Mouse (Mus musculus) left cerebral cortex, postnatal 25 days (tissue): ENCODE data around the gene Hoxa13. TPM values are rescaled to one million over a fixed set of nuclear protein-coding genes. Genes with fewer than 3 reads are reported as not detected.

ENCODE experiments used
- DNase-seq, 2 experiments: peaks; one replicate each; pipeline ENCODE4 v3.0.0; 2022; ENCODE audit warnings: low spot score in 2 of 2, mixed read lengths in 1 of 2
- intact Hi-C: fragments of 180-260 bp; cut with DNase I; formaldehyde crosslinking; loops from one replicate; pipeline ENCODE4 v1.15.1; 2025
- total RNA-seq, 2 experiments: library from RNA; stranded (reverse); gene quantifications; 2 replicates each; pipeline ENCODE4 v1.2.3; 2021

Hoxa13 gene
- total RNA-seq, result not detected

GRCm38 (mm10) chr6:52260654-52261575 lies at the start of gene Hoxa13:
Gene Hoxa13, minus strand, starts transcription at chr6:52260880.
- DNase-seq, result no peak
- intact Hi-C loops, result no loop called here

DNA sequence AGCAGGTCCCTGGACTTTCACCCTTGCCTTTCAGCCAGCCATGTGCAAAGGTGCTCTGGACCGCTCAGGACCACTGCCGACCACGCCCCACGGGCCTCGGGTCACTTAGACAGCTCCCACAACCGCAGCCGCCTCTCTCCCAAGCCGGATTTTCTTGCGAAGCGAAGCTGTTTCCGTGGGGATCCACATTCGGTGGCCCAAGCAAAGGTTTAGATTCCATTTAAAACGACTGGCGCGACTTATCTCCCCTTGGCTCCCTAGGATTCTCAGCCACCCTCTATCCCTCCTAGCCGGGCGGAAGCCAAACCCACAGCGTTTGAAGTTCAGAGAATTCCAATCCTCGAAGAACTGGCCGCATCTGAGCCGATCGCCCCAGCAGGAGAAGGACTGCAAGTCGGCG lies 49.7 kb upstream of the Hoxa13 start:
- intact Hi-C loops, result loop anchor here (5.0 kb wide), 1 partner anchor 148 kb away; the partner anchor contains the start of gene Hoxa2
- no peak for DNase-seq

- DNase-seq, result no peak
- intact Hi-C loops, result loop anchor here (2.0 to 10.0 kb wide), 4 partner anchors 37 to 415 kb away; partner anchors contain the start of gene Hoxa2
These were observed 49.1 kb upstream of the Hoxa13 start for GRCm38 (mm10) chr6:52309766-52310165.

DNA sequence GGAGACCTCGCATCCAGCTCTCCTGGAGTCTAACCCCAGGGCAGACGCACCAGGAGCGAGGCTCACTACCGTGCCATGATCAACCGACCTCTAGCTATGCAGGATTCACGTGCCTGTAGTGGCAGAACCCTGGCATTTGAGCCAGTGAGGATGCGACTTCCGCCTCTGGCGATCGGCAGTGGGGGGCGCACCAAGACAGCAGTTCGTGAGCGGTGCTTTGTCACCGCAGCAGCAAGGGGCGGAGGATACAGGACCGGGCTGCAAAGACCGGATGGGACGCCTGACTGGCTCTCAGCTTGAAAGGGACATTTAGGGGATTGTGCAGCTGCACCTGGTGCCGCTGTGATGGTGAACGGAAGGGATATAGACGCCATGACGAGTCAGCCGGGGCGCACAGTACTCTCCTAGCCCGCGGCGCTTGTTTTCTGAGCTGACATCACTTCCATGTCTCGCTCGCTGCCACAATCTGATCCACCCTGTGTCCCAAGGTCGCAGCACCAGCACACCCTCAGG lies 45.3 kb upstream of the Hoxa13 start:
- DNase-seq, result peak; percentile 57 to 66
- intact Hi-C loops, result loop anchor here (1.0 to 10.0 kb wide), 3 partner anchors 34 to 419 kb away; no protein-coding TSS in a partner anchor

DNA sequence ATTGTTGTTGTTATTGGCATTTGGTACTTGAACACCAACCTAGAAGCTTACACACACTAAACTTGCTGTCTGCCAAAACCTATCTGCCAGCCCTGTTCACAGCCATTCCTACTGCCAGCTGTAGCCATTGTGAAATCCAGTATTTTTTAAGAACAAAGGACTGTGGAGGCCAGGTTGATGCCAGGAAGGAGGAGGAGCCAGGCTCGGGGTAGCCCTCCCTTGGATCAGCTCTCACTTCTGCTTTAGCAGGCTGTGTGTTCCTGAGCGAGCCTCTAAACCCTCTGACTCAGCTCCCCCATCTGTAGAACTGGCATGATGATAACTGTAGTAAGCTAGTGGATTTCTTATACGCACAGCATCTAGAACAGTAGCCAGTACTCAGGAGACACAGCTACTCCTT lies 42.7 kb upstream of the Hoxa13 start:
- DNase-seq, result no peak
- intact Hi-C loops, result loop anchor here (10.0 kb wide), 1 partner anchor 421 kb away; no protein-coding TSS in a partner anchor

- DNase-seq, result no peak
- intact Hi-C loops, result loop anchor here (10.0 kb wide), 1 partner anchor 424 kb away; no protein-coding TSS in a partner anchor
These were observed 40.1 kb upstream of the Hoxa13 start for GRCm38 (mm10) chr6:52300806-52301205.

DNA sequence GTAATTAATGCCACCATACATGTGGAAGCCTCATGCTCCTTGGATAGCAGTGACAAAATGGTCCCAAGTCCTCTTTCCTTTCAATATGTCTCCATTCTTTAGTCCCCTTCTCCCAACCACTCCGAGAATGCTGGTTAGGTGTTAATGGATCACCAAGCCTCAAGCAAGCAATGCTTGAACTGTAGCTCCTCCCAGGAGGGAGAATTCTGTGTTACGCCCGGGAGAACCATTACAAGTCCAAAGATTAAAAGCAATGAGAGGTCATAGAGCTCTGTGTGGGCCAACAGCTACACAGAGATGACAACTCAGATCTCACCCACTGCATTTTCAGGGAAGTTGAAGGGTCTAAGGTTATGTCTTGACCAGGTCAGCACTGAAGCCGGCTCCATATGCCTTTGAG lies 37.8 kb upstream of the Hoxa13 start:
- intact Hi-C loops, result no loop called here

DNA sequence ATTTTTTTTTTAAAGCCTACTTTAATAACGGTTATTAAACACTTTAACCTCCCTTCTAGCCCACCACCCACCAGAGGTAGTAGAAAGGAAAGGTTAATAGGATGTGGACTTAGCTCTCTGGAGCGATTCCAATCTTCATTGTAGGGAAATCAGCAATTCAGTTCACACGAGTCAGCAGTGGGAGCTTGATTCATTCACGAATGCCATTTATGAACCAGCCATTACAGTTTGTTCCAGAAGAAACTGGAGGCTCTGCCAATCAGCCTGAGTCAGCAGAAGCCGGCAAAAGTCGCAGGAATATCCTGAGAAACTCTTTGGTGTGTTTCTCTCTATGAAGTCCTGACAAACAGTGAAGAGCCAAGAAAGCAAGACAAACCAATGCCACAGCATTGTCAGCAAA lies 33.9 kb upstream of the Hoxa13 start:
- DNase-seq, result no peak
- intact Hi-C loops, result no loop called here

More for the DNA sequence above, 37.8 kb upstream of the Hoxa13 start:
- DNase-seq, result no peak

DNA sequence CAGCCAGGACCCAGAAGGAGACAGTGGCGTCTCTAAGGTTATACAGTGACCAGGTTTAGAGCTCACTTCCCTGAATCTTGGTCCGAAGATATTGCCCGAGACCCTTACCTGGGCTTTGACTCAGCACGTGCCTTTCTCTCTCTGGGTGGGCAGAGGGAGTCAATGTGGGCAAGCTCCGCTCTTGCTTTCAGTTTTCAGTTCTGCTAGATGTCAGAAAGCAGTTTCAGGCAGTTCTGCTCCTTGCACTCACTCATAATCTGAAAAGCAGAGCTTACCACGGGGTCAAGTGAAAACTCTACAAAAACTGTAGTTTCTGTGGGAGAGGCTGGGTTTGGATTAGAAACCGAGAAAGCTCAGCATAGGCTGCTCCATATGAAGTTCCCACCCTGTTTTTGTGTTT lies 31.6 kb upstream of the Hoxa13 start:
- intact Hi-C loops, result no loop called here
- DNase-seq, result no peak

DNA sequence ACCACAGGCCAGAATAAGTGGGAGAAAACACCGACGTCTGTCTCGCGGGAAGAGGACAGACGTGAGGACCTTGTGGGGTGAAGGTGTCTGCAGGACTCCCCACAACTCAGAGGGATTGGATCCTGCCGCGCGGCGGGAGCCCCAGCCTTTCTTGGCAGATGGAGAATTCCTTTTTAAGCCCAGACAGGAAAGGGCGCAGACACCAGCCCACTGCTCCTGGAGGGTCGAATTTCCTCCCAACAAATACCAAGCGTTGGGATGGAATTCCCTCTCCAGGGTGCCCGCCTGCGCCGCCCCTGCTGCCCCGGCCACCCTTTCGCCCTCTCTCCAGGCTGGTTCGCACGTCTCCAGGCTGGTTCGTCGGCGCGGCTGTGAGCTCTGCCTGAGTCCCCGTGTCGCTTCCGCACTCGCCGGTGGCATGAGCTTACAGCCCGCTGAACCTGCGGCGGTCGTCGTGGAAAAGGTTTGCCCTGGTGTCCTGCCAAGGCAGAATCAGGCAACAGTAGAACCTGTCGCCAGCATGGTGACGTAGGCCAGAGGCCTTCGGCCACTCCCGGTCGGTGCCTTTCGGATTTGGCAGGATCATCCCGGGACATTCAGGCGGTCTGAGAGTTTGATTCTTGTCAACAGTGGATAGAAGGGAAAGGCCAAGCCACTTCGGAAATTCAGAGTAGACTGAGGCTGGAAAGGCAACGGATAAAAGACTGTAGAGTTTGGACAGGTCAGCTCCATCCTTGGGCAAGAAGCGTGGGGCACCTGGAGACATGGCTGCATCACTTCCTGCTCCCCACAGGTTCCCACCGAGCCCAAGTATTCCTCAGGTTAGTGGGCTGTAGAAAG lies 30.6 kb upstream of the Hoxa13 start:
- DNase-seq, result no peak
- intact Hi-C loops, result no loop called here

GRCm38 (mm10) chr6:52290186-52290585 lies 29.5 kb upstream of the Hoxa13 start:
- no peak for DNase-seq
- intact Hi-C loops, result no loop called here

DNA sequence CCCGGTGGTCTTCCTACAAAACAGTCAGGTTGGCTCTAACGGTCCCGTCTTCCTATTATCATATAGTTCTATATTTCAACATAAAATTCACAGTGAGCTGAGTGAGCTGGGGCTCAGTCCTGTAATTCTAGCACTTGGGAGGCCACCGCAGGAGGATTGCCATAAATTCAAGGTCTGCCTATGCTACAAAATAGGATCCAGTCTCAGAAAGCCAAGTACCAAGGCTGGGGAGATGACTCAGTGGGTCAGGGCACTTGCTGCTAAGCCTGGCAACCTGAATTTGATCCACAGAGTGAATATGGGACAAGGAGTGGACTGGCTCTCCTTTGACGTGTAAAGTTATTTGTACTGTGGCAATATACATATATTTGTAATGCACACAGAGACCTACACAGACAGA lies 23.2 kb upstream of the Hoxa13 start:
- intact Hi-C loops, result no loop called here

DNA sequence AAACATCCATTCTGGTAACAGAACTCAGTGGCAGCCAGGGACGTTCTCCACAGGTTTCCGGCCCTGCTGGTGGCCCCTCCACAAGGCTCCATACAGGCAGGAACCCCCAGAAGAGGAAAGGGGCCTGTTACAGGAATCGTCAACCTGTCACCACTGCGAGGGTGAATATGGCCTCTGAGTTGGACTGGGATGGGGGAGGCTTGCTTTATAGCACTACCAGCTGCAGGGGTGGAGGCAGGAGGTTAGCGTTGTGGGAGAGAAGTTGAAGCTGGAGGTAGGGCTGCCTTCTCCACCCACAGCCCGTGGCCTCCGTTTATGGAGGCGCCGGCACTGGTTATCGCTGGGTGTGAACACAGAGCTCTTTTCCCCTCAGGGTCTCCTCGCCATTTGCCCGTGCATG lies 20.4 kb upstream of the Hoxa13 start:
- intact Hi-C loops, result no loop called here
- no peak for DNase-seq

More for the DNA sequence above, 23.2 kb upstream of the Hoxa13 start:
- no peak for DNase-seq

GRCm38 (mm10) chr6:52276920-52277319 lies 16.2 kb upstream of the Hoxa13 start:
- intact Hi-C loops, result no loop called here
- no peak for DNase-seq

DNA sequence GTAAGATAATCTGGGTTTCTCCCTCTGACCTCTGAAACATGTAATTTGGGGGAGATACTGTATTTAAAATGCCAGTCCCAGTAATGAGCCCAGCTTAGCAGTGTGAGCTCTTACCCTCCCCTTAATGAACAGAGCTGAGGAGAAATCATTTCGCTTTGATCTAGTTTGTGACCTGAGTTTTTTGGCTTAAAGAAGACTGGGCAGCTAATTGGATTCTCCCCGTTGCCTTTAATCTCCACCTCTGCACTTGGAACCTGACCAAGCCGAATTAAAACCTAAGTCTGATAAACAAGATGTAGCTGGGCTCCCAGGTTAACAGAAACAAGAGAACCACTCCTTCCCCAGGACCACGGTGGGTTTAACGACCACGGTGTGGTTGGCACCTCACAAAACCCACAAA lies 15.7 kb upstream of the Hoxa13 start:
- intact Hi-C loops, result no loop called here
- DNase-seq, result no peak

DNA sequence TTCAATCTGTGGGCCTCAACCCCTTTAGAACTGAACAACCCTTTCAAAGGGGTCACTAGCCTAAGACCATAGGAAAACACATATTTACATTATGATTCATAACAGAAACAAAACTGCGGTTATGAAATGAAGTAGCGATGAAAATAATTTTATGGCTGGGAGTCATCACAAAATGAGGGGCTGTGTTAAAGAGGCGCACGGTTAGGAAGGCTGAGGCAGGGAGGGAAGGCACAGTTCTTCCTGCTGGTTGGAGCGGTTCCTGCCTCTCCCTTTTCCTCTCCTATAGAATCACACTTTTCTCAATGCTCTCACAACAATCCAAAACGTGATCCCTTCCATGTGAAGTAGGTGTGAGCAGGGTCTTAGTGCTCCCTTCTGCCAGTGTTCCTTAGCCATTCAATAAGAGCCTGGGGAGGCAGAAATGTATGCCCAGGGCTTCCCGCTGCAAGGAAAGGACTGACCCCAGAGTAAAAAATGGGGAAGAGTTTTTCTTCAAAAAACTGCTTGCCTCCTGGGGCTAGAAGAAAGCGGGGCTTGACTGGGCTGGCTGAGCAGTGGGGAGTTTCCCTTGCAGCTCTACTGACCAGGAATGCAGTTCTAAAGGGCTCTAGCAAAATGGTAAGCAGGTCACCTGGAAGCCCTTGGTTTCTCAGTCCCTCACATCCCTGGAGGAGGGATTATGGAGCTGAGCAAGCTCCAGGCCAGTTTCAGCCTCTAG lies 15.0 kb upstream of the Hoxa13 start:
- no peak for DNase-seq
- intact Hi-C loops, result no loop called here

GRCm38 (mm10) chr6:52274576-52274975 lies 13.9 kb upstream of the Hoxa13 start:
- intact Hi-C loops, result loop anchor here (5.0 kb wide), 2 partner anchors 33 to 448 kb away; no protein-coding TSS in a partner anchor
- no peak for DNase-seq

DNA sequence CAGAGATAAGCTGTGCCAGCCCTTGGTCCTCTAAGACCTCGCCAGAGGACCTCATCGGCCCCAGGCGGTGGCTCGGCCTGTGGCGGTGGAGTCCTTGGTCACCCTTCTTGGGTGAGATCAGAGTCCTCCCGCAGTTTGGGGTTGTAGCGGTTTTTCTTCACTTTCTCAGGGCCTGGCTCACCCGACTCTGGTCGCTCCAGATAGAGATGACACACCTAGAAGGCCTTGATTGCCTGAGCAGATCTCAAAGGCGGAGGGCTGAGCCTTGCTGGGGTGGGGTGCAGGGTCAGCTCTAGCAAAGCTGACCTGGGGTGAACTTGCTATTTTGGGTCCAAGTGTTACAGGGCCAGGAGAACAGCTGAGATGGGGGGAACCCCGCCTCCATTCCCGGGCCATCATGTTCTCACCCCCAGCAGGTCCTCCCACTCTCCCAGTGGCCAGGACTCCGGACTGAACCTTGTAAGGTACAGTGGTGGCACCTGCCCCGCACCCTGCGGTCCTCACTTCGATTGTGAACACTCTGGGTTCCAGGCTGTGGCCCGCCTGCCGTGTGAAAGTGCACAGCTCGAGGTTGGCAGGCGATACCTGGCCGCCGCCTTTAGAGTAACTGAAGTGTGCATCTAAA lies 13.1 kb upstream of the Hoxa13 start:
- no peak for DNase-seq
- intact Hi-C loops, result loop anchor here (5.0 kb wide), 2 partner anchors 34 to 449 kb away; no protein-coding TSS in a partner anchor
